Mouse (Mus musculus): ENCODE data around the gene Golga3. TPM values are rescaled to one million over a fixed set of nuclear protein-coding genes. Genes with fewer than 3 reads are reported as not detected.

Gene Golga3
- total RNA-seq (2023; ENCODE audit: inconsistent age), result 36.8 to 40.7 TPM (median 38.5 TPM) in 4 replicates

GRCm38 (mm10) chr5:110176362-110177020, at the start of gene Golga3:
Gene Golga3, plus strand, starts transcription at chr5:110176701.

GRCm38 (mm10) chr5:110135293-110136086, 41.0 kb upstream of the Golga3 start, which contains the start of gene Chfr:
Gene Chfr, plus strand, starts transcription at chr5:110135842.

GRCm38 (mm10) chr5:110230780-110231461, 54.4 kb downstream of the Golga3 start, which contains the start of gene Ankle2:
Gene Ankle2, plus strand, starts transcription at chr5:110231004.

GRCm38 (mm10) chr5:110269141-110270101, 92.9 kb downstream of the Golga3 start, which contains the start of gene Pgam5:
Gene Pgam5, minus strand, starts transcription at chr5:110269913.

Other genes starting within 250 kb of the Golga3 start
- 37.4 to 55.3 TPM (median 42.9 TPM) in 4 replicates for gene Zfp932, start 180.2 kb upstream of the Golga3 start, total RNA-seq (2023; ENCODE audit: inconsistent age)
- gene Gm17655, start 104.2 kb upstream of the Golga3 start, total RNA-seq (2023; ENCODE audit: inconsistent age), result 4.7 to 18.3 TPM (median 11.5 TPM) in 4 replicates
- gene Gm35315, start 82.3 kb upstream of the Golga3 start, total RNA-seq (2023; ENCODE audit: inconsistent age), result 0.38 to 1.3 TPM (median 0.81 TPM) in 4 replicates
- gene Plcxd1, start 76.7 kb upstream of the Golga3 start, total RNA-seq (2023; ENCODE audit: inconsistent age), result 2.0 to 4.2 TPM (median 3.2 TPM) in 4 replicates
- gene Gtpbp6, start 68.5 kb upstream of the Golga3 start, total RNA-seq (2023; ENCODE audit: inconsistent age), result 122 to 151 TPM (median 127 TPM) in 4 replicates
- 7.6 to 11.5 TPM (median 8.3 TPM) in 4 replicates for gene Zfp605, start 66.6 kb upstream of the Golga3 start, total RNA-seq (2023; ENCODE audit: inconsistent age)
- 85.7 to 101 TPM (median 90.3 TPM) in 4 replicates for gene Chfr, start 40.9 kb upstream of the Golga3 start, total RNA-seq (2023; ENCODE audit: inconsistent age)
- 77.8 to 93.6 TPM (median 85.4 TPM) in 4 replicates for gene Ankle2, start 54.3 kb downstream of the Golga3 start, total RNA-seq (2023; ENCODE audit: inconsistent age)
- 32.8 to 39.9 TPM (median 37.1 TPM) in 4 replicates for gene Pgam5, start 93.2 kb downstream of the Golga3 start, total RNA-seq (2023; ENCODE audit: inconsistent age)
- gene Pxmp2, start 109.5 kb downstream of the Golga3 start, total RNA-seq (2023; ENCODE audit: inconsistent age), result 0.69 to 2.7 TPM (median 1.2 TPM) in 4 replicates
- 6.8 to 12.2 TPM (median 8.9 TPM) in 4 replicates for gene Pole, start 109.6 kb downstream of the Golga3 start, total RNA-seq (2023; ENCODE audit: inconsistent age)
- gene P2rx2, start 166.5 kb downstream of the Golga3 start, total RNA-seq (2023; ENCODE audit: inconsistent age), result 0.32 TPM in 1 of 4 replicates, not detected in the others
- not detected in 4 replicates for gene Lrcol1, start 168.0 kb downstream of the Golga3 start, total RNA-seq (2023; ENCODE audit: inconsistent age)